ENCODE assay signal across 23 mouse cellular contexts in genomic region chr8:12719091-12719490, GRCm38 (mm10). TPM values are rescaled to one million over a fixed set of nuclear protein-coding genes. Genes with fewer than 3 reads are reported as not detected.
DNase-seq lines count a peak whose midpoint lies in the region; TF ChIP-seq lines count a peak whose summit lies in the region.
"Had no signal": no experiment of that assay in that cellular context is flagged by ENCODE, and none has a peak within 500 bp of the region (broad histone marks: within the 10 kb centered on the region; RNA-seq: fewer than 3 reads in every experiment).

No protein-coding gene starts in this region.

- peak; percentile 7 for DNase-seq in embryo, embryonic 10 days (ENCODE audit: low spot score)
- DNase-seq in embryo, embryonic 9.5 days (ENCODE audit: extremely low spot score), result no peak
- no peak for DNase-seq in layer of hippocampus, adult 2 months (ENCODE audit: low spot score in 2 of 2)
- no peak for DNase-seq in layer of hippocampus, adult 11-12 months (ENCODE audit: low spot score)
- peak; percentile 17 for DNase-seq in brain, embryonic 14.5 days (ENCODE audit: low read depth)
- DNase-seq in kidney, postnatal 25 days, result peak; percentile 54 to 83
- DNase-seq in right cerebral cortex, postnatal 14 days, result no peak
- DNase-seq in urinary bladder, adult 18-20 months (ENCODE audit: low spot score in 2 of 2), result no peak
- DNase-seq: adrenal gland, adult 8-10 months; cerebellum, adult 2 months; cerebellum, postnatal 25 days; embryo, embryonic 11 days; gastrocnemius, postnatal 14 days; heart, adult 11 months; layer of hippocampus, postnatal 36 days; right cerebral cortex, postnatal 4 days; thymus, adult 2 months had no signal

- no peak for TF ChIP-seq POLR2A in brain, embryonic 14.5 days (IDR thresholded peaks at IDR 0.05; ENCODE audit: borderline replicate concordance, extremely low read depth, insufficient read depth, insufficient read length, poor library complexity, severe bottlenecking)

- TF ChIP-seq CTCF in layer of hippocampus, adult 2 months (conservative IDR thresholded peaks at IDR 0.05), result peak; percentile 34; the same call in 1 of the 2 replicates
- TF ChIP-seq CTCF in brain, embryonic 14.5 days (IDR thresholded peaks at IDR 0.05; ENCODE audit: borderline replicate concordance, extremely low read depth, insufficient read depth, insufficient read length), result no peak

- no peak overlapping the region for H3K4me3 ChIP-seq in layer of hippocampus, adult 2 months
- H3K4me3 ChIP-seq: forebrain, embryonic 15.5 days; hindbrain, embryonic 15.5 days; limb, embryonic 13.5 days; liver, embryonic 15.5 days; lung, embryonic 15.5 days had no signal

- H3K27ac ChIP-seq in layer of hippocampus, adult 2 months, result no peak overlapping the region
- H3K27ac ChIP-seq: forebrain, embryonic 15.5 days; hindbrain, embryonic 15.5 days; limb, embryonic 13.5 days; liver, embryonic 15.5 days; lung, embryonic 15.5 days; macrophage had no signal

RNA-seq across cellular contexts. Expression of gene Atp11a, which starts 37.7 kb away (rescaled TPM):
- 10 to 100 TPM; 51.3 to 66.1 TPM for total RNA-seq in layer of hippocampus, adult 2 months (2021)
- 56.0 and 57.7 TPM in 2 replicates for polyA plus RNA-seq in brain, embryonic 14.5 days (2012; rRNA removed)

RNA-seq across cellular contexts. Expression of gene Tubgcp3, which starts 47.0 kb away (rescaled TPM):
- 10 to 100 TPM; 35.7 to 37.4 TPM for total RNA-seq in layer of hippocampus, adult 2 months (2021)
- 64.1 and 82.9 TPM in 2 replicates for polyA plus RNA-seq in brain, embryonic 14.5 days (2012; rRNA removed)

Comparison
In these comparisons a context has a peak if more than half of its experiments do, and no peak if none do; other contexts are left out.
1. DNase-seq: peak in embryo, embryonic 10 days (single experiment), brain, embryonic 14.5 days (single experiment) and kidney, postnatal 25 days (2 of 2); none in embryo, embryonic 9.5 days (single experiment), layer of hippocampus, adult 2 months (0 of 2), layer of hippocampus, adult 11-12 months (single experiment), right cerebral cortex, postnatal 14 days (single experiment) and urinary bladder, adult 18-20 months (0 of 2).